In the genomic region with DNA sequence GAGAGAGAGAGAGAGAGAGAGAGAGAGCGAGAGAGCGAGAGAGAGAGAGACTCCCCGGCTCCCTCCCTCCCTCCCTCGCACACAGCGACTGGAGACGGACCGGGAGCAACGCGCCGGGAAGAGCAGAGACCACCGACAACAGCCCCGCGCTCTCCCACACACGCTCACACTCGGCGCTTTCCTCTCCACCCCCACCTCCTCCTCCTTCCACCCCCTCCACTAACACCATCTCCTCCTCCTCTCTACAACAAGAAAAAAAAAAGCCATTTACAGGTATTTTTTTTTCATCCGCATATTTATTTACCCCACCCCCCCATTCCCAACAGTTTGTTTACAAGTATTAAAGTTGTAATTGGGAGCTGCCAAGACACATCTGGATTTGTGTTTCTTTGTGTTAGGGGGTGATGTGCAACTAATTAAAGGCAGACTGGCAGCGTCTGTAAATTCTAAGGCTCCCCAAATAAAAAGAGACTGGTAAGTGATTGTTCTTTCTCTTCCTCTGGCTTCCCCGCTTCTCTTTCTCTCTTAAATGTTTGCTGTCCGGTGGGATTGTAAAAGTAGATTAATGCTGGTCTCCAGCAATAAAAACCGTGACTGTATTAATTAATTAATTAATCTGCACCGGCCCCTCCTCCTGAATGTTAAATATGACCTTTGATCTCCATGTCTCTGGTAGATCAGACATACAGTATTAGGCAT, we compare ENCODE assay signal across 8 mouse cellular contexts. TPM values are rescaled to one million over a fixed set of nuclear protein-coding genes. Genes with fewer than 3 reads are reported as not detected.
DNase-seq lines count a peak whose midpoint lies in the region; ATAC-seq lines count a peak whose summit lies in the region.

A gene (plus strand): TSS at position 71 of the 699 bp plus-strand sequence.

- peak within 1 kb of the TSS; percentile 98 for H3K27ac ChIP-seq in neural tube, embryonic 11.5 days (ENCODE audit: low read depth, low read length)
- peak within 1 kb of the TSS; percentile 99 for H3K27ac ChIP-seq in midbrain, embryonic 15.5 days

- H3K36me3 ChIP-seq in neural tube, embryonic 11.5 days (ENCODE audit: control insufficient read depth, insufficient read depth, low read length) = no peaks in the 10 kb centered on the region
- no peaks in the 10 kb centered on the region for H3K36me3 ChIP-seq in midbrain, embryonic 15.5 days (replicated peaks)

- H3K4me3 ChIP-seq in neural tube, embryonic 11.5 days (ENCODE audit: low read depth, low read length) = peak within 1 kb of the TSS; percentile 64
- peak within 1 kb of the TSS; percentile 58 for H3K4me3 ChIP-seq in midbrain, embryonic 15.5 days

- DNase-seq in cerebellum, adult 8-10 months = peak; percentile 16
- no peak for DNase-seq in cerebellum, postnatal 10 days
- no peak for DNase-seq in neural tube, embryonic 11.5 days (ENCODE audit: low spot score)
- no peak for DNase-seq in neural tube, embryonic 10.5 days (ENCODE audit: extremely low spot score, low spot score)
- no peak for DNase-seq in layer of hippocampus, postnatal 10 days (ENCODE audit: low spot score in 2 of 2)
- DNase-seq in right cerebral cortex, postnatal 36 days (ENCODE audit: low spot score in 2 of 2) = no peak

- no peaks in the 10 kb centered on the region for H3K4me1 ChIP-seq in neural tube, embryonic 11.5 days (ENCODE audit: control insufficient read depth, insufficient read depth, low read length)
- H3K4me1 ChIP-seq in midbrain, embryonic 15.5 days = peaks cover 7% of the 10 kb centered on the region

- peak within 1 kb of the TSS; percentile 78 for H3K4me2 ChIP-seq in neural tube, embryonic 11.5 days (ENCODE audit: low read depth)
- H3K4me2 ChIP-seq in midbrain, embryonic 15.5 days = peak within 1 kb of the TSS; percentile 81

- no peaks in the 10 kb centered on the region for H3K9me3 ChIP-seq in neural tube, embryonic 11.5 days (ENCODE audit: control insufficient read depth, low read length)
- H3K9me3 ChIP-seq in midbrain, embryonic 15.5 days = no peaks in the 10 kb centered on the region

- H3K9ac ChIP-seq in neural tube, embryonic 11.5 days (ENCODE audit: low read length) = peak within 1 kb of the TSS; percentile 61
- peak within 1 kb of the TSS; percentile 76 for H3K9ac ChIP-seq in midbrain, embryonic 15.5 days

- under 1% methylated on average over 13 of the region's 22 CpGs for WGBS in neural tube, embryonic 11.5 days
- WGBS in midbrain, embryonic 15.5 days = 0% methylated on average over 12 of the region's 22 CpGs

- H3K27me3 ChIP-seq in neural tube, embryonic 11.5 days (ENCODE audit: control insufficient read depth, insufficient read depth, low read length) = no peaks in the 10 kb centered on the region
- no peaks in the 10 kb centered on the region for H3K27me3 ChIP-seq in midbrain, embryonic 15.5 days (replicated peaks)

- peak; percentile 67 for ATAC-seq in neural tube, embryonic 11.5 days (ENCODE audit: insufficient read depth, low FRiP score, low TSS enrichment)
- ATAC-seq in midbrain, embryonic 15.5 days (replicated peaks) = peak; percentile 88
- ATAC-seq in activated CD4-positive, CD25-positive, alpha-beta regulatory T cell, adult 4 months = no peak

RNA-seq across cellular contexts. Expression of the gene that starts here (rescaled TPM):
- 25.2 and 26.6 TPM in 2 replicates for polyA plus RNA-seq in neural tube, embryonic 11.5 days (2014; fragmentation: Nextera tagmentation; extraction: Ambion mirVana)
- total RNA-seq in layer of hippocampus, postnatal 10 days (2021) = 10 to 100 TPM; 16.2 to 17.4 TPM
- 41.1 and 44.8 TPM in 2 replicates for polyA plus RNA-seq in midbrain, embryonic 15.5 days (2015; fragmentation: Nextera tagmentation; extraction: Ambion mirVana)
- under 1 TPM in 1 of 2 experiments, not detected in 1; 0.19 TPM for polyA plus RNA-seq in activated CD4-positive, CD25-positive, alpha-beta regulatory T cell, adult 4 months (2017; shearing (Covaris generic))

Comparison
In these comparisons a context has a peak if more than half of its experiments do, and no peak if none do; other contexts are left out.
1. RNA of the gene that starts here (polyA plus RNA-seq): 41.1 to 44.8 TPM in midbrain, embryonic 15.5 days and 25.2 to 26.6 TPM in neural tube, embryonic 11.5 days; 0.19 TPM in activated CD4-positive, CD25-positive, alpha-beta regulatory T cell, adult 4 months; every median in the first group is over 10 times any median in the second.